Mouse (Mus musculus): ENCODE results near the gene Cd2. TPM values are rescaled to one million over a fixed set of nuclear protein-coding genes. Genes with fewer than 3 reads are reported as not detected.
A peak's percentile ranks its signal among the peaks of the same experiment; 100 is the strongest.

Gene Cd2
- polyA plus RNA-seq, 1 experiment from 2014 or later = not detected

DNA sequence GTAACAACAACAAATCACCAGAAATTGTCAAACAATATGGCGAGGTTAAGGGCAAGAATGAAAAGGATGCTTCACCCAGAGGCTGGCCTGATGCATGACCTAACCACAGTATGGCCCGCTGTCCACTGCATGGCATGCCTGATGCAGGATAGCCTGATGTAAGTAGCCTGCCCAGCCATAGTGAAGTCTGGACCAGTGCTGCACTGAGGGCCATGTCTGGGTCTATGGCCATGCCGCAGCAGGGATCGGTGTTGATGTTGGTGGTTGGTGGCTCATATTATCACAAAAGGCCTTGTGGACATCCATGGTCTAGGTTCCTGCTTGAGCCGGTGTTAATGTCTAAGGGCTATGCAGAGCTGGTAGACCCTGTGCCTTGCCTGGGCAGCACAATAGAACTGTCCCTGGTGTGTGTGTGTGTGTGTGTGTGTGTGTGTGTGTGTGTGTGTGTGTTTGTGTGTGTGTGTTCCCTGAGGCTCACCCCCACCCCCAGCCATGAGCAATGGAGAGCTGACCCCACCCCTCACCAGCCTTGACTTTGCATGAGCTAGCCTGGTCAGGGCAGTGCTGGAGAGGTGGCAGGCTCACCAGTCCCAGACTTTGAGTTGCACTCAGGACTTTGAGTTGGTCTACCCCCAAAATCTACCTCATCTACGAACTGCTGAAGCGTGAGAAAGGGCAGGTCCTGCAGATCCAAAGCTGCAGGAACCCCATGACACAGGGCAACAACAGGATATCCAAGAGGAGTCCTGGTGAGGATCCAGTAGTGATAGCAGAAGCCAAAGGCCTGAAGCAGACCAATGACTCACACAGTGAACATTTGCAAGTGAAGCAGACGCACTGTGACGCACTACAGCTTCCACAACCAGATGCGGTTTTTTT is 7.0 kb upstream of the Cd2 start:
- DNase-seq (ENCODE audit: low spot score) = no peak
- 79% methylated on average over 10 of the region's 10 CpGs for WGBS

DNA sequence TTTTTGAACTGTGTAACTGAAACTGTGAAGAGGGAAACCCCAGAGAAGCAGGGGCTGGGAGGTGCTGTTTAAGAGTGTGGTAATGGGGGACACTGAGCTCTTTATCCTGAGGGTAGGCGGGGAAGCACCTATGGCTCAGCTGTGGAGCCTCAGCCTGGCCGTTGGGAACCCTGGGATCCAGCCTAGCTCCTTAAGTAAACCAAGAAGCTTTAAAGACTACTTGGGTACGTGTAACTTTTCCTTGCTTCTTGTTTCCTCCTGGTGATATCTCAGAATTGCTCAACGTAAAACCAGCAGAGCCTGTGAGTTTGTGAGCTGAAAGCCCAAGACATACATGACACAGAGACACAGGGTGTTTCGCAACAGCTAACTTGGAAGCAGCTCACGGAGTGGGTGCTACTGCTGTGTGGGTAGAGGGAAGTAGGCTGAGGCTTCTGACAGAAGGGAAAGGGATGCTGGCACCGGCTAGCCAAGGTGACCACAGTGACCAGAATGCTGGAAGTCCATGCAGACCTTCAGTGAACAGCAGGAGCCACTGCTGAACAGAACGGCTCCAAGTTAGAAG is 5.9 kb upstream of the Cd2 start:
- 79% methylated on average over 8 of the region's 8 CpGs for WGBS
- TF ChIP-seq CTCF (IDR thresholded peaks at IDR 0.05; ENCODE audit: low read depth) = no peak
- no peak for DNase-seq (ENCODE audit: low spot score)
- no peaks in the 10 kb centered on the region for H3K4me1 ChIP-seq (replicated peaks; ENCODE audit: insufficient read depth, low read length)
- H3K27me3 ChIP-seq (ENCODE audit: insufficient read depth, low read length) = no peaks in the 10 kb centered on the region
- no peak for ATAC-seq (replicated peaks; ENCODE audit: low FRiP score, low read depth)
- no peak overlapping the region for H3K4me2 ChIP-seq (ENCODE audit: low read length)
- no peak overlapping the region for H3K27ac ChIP-seq
- H3K9me3 ChIP-seq (replicated peaks; ENCODE audit: low read length) = no peaks in the 10 kb centered on the region
- H3K9ac ChIP-seq (ENCODE audit: low read depth, low read length) = no peak overlapping the region
- H3K36me3 ChIP-seq (ENCODE audit: insufficient read depth, low read length) = no peaks in the 10 kb centered on the region
- H3K4me3 ChIP-seq (replicated peaks; ENCODE audit: low read depth, low read length) = no peak overlapping the region

More for the DNA sequence above, 7.0 kb upstream of the Cd2 start:
- Histone ChIP-seq H3K4me1 (replicated peaks; ENCODE audit: insufficient read depth, low read length) (no peaks in the 10 kb centered on the region), H3K4me2 (ENCODE audit: low read length) (no peak overlapping the region), H3K9ac (ENCODE audit: low read depth, low read length) (no peak overlapping the region), H3K27me3 (ENCODE audit: insufficient read depth, low read length) (no peaks in the 10 kb centered on the region), H3K4me3 (replicated peaks; ENCODE audit: low read depth, low read length) (no peak overlapping the region), H3K9me3 (replicated peaks; ENCODE audit: low read length) (no peaks in the 10 kb centered on the region), H3K36me3 (ENCODE audit: insufficient read depth, low read length) (no peaks in the 10 kb centered on the region), H3K27ac (no peak overlapping the region)
- no peak for TF ChIP-seq CTCF (IDR thresholded peaks at IDR 0.05; ENCODE audit: low read depth)
- 0 out of 2 replicates have a peak, but pooled peaks have one; percentile 18 for ATAC-seq (replicated peaks; ENCODE audit: low FRiP score, low read depth)

DNA sequence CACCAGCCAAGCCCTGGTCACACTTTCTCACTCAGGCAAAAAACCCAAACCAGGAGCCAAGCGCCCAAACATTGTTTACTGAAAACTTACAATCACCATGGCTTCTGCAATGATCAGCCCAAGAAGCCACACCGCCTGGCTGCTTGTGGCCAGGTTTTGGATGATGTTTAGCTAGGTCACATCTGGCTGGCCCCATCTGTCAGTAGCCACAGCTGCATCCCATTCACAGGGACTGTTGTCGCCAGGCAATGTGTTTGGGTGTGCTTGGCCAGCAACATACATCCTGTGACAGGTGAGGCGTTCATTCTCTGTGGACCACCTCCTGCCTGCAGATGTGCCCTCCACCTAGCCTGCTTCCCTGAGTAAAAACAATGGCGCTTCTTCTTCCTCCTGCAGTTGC is 4.9 kb upstream of the Cd2 start:
- 67% methylated on average over 5 of the region's 5 CpGs for WGBS

DNA sequence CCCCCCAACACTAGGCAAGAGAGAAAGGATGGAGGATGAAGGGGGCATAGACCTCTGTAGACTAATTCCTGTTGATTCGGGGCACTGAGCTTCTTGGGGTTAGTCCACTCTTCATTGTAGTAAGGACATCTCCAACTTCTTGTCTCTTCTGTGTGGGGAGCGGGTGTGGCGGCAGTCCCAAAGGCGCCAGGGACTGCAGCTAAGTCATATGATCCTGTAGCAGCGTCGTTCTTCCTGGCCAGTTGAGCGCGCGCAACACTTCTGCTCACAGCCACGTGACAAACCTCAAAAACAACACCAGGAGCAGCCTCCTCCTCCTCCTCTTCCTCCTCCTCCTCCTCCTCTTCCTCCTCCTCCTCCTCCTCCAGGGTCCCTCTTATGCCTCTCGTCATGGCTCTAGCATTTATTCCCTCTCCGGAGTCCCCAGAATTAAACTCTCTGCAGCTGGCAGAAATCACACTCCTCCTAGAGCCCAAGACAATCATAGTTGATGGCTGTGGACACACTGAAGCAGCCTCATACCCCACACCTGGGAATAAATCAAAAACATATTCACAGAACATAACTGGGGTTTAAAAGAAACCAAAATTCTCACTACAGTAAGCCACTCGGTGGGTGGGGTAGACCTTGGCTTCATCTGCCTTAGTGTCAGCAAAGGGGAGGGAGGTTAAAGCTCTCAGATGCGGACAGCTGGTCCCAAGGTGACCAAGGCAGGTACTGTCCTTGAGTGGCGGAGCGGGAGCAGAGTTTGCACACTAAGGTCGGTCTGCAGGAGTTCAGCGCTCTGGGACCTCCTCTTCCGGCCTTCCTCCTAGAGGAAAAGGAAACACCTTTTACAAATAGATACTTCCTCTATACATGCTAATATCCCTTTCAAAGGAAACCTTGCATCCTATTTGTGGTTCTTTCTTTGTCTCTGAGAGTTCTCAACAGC is 3.1 kb upstream of the Cd2 start:
- WGBS = 76% methylated on average over 19 of the region's 19 CpGs
- Histone ChIP-seq H3K4me2 (ENCODE audit: low read length) (no peak overlapping the region), H3K36me3 (ENCODE audit: insufficient read depth, low read length) (no peaks in the 10 kb centered on the region), H3K9ac (ENCODE audit: low read depth, low read length) (no peak overlapping the region), H3K4me3 (replicated peaks; ENCODE audit: low read depth, low read length) (no peak overlapping the region), H3K27ac (no peak overlapping the region), H3K27me3 (ENCODE audit: insufficient read depth, low read length) (no peaks in the 10 kb centered on the region), H3K4me1 (replicated peaks; ENCODE audit: insufficient read depth, low read length) (no peaks in the 10 kb centered on the region), H3K9me3 (replicated peaks; ENCODE audit: low read length) (no peaks in the 10 kb centered on the region)
- DNase-seq (ENCODE audit: low spot score) = no peak
- ATAC-seq (replicated peaks; ENCODE audit: low FRiP score, low read depth) = no peak
- TF ChIP-seq CTCF (IDR thresholded peaks at IDR 0.05; ENCODE audit: low read depth) = no peak

More for the DNA sequence above, 4.9 kb upstream of the Cd2 start:
- Histone ChIP-seq H3K36me3 (ENCODE audit: insufficient read depth, low read length) (no peaks in the 10 kb centered on the region), H3K4me2 (ENCODE audit: low read length) (no peak overlapping the region), H3K9ac (ENCODE audit: low read depth, low read length) (no peak overlapping the region), H3K4me1 (replicated peaks; ENCODE audit: insufficient read depth, low read length) (no peaks in the 10 kb centered on the region), H3K27ac (no peak overlapping the region), H3K9me3 (replicated peaks; ENCODE audit: low read length) (no peaks in the 10 kb centered on the region), H3K4me3 (replicated peaks; ENCODE audit: low read depth, low read length) (no peak overlapping the region), H3K27me3 (ENCODE audit: insufficient read depth, low read length) (no peaks in the 10 kb centered on the region)
- no peak for TF ChIP-seq CTCF (IDR thresholded peaks at IDR 0.05; ENCODE audit: low read depth)
- DNase-seq (ENCODE audit: low spot score) (no peak), ATAC-seq (replicated peaks; ENCODE audit: low FRiP score, low read depth) (no peak)

DNA sequence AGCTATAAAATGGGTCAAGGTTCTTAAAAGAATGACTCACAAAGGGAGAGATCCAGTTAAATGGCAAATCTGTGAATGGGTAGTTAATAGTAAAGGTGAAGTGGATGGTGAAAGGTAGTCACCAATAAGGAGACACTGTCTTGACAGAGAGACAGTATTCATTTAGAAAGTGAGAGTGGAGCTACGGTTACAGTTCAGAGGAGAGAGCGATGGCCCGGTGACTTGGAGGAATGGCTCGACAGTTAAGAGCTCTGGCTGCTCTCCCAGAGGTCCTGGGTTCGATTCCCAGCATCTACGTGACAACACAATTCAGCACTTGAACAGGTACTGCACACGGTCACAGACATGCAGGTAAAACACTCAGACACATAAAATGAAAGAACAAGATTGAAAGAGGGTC is 2.3 kb upstream of the Cd2 start:
- Histone ChIP-seq H3K27me3 (ENCODE audit: insufficient read depth, low read length) (no peaks in the 10 kb centered on the region), H3K9ac (ENCODE audit: low read depth, low read length) (no peak overlapping the region), H3K4me3 (replicated peaks; ENCODE audit: low read depth, low read length) (no peak overlapping the region), H3K36me3 (ENCODE audit: insufficient read depth, low read length) (no peaks in the 10 kb centered on the region), H3K27ac (no peak overlapping the region), H3K9me3 (replicated peaks; ENCODE audit: low read length) (no peaks in the 10 kb centered on the region), H3K4me2 (ENCODE audit: low read length) (no peak overlapping the region), H3K4me1 (replicated peaks; ENCODE audit: insufficient read depth, low read length) (no peaks in the 10 kb centered on the region)
- no peak for DNase-seq (ENCODE audit: low spot score)
- ATAC-seq (replicated peaks; ENCODE audit: low FRiP score, low read depth) = no peak
- TF ChIP-seq CTCF (IDR thresholded peaks at IDR 0.05; ENCODE audit: low read depth) = no peak
- WGBS = 77% methylated on average over 7 of the region's 7 CpGs

DNA sequence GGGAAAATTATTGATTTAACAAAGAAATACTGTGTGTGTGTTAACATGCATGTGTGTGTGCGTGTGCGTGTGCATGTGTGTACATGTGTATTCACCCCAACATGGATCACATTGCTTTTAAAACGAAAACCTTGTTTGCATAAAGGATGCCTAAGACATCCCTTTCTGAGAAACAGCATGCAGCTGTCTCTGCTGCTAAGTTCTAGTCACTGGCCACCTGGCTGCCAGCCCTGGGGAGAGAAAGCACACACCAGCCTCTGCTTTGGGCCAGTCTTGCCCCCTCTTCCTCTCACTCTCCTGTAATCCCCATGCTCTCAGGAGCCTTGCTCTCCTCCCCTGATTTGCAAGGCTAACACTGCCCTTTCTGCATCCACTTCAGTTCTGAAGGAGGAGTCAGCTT is 1.7 kb upstream of the Cd2 start:
- WGBS = 80% methylated on average over 3 of the region's 3 CpGs
- Histone ChIP-seq H3K4me2 (ENCODE audit: low read length) (no peak overlapping the region), H3K27ac (no peak overlapping the region), H3K4me3 (replicated peaks; ENCODE audit: low read depth, low read length) (no peak overlapping the region), H3K27me3 (ENCODE audit: insufficient read depth, low read length) (no peaks in the 10 kb centered on the region), H3K9me3 (replicated peaks; ENCODE audit: low read length) (no peaks in the 10 kb centered on the region), H3K4me1 (replicated peaks; ENCODE audit: insufficient read depth, low read length) (no peaks in the 10 kb centered on the region), H3K36me3 (ENCODE audit: insufficient read depth, low read length) (no peaks in the 10 kb centered on the region), H3K9ac (ENCODE audit: low read depth, low read length) (no peak overlapping the region)
- DNase-seq (ENCODE audit: low spot score) = no peak
- no peak for ATAC-seq (replicated peaks; ENCODE audit: low FRiP score, low read depth)
- no peak for TF ChIP-seq CTCF (IDR thresholded peaks at IDR 0.05; ENCODE audit: low read depth)
